Mouse (Mus musculus) myocyte (in vitro differentiated cells): ENCODE results near the gene Susd4.

Experiments used
- CEBPB ChIP-seq: IDR thresholded peaks from 2 replicates; pipeline ENCODE4 v1.6.1; 2011; ENCODE audit warnings: mild to moderate bottlenecking, moderate library complexity; ENCODE audit not compliant: poor library complexity, insufficient read depth, severe bottlenecking
- E2F4 ChIP-seq: IDR thresholded peaks from one replicate; pipeline ENCODE4 v1.6.1; 2011; ENCODE audit warnings: mild to moderate bottlenecking, control low read depth, moderate library complexity; ENCODE audit not compliant: insufficient read depth
- MYOG ChIP-seq, 3 experiments: IDR thresholded peaks; one replicate each; pipeline ENCODE4 v1.6.1; 2011; ENCODE audit warnings: control low read depth in 2 of 3, low read depth in 2 of 3, mild to moderate bottlenecking in 2 of 3; ENCODE audit not compliant: insufficient read length in 2 of 3, control insufficient read depth in 1 of 3, insufficient read depth in 1 of 3
- POLR2A ChIP-seq: IDR thresholded peaks from one replicate; pipeline ENCODE4 v1.6.1; 2011; ENCODE audit warnings: low read depth, mild to moderate bottlenecking, control low read depth, moderate library complexity; ENCODE audit not compliant: insufficient read length
- SRF ChIP-seq: IDR thresholded peaks from one replicate; pipeline ENCODE4 v1.6.1; 2011; ENCODE audit warnings: low read depth; ENCODE audit not compliant: control insufficient read depth, insufficient read length
- USF1 ChIP-seq: IDR thresholded peaks from one replicate; pipeline ENCODE4 v1.6.1; 2011; ENCODE audit warnings: low read depth, mild to moderate bottlenecking, control low read depth, moderate library complexity

GRCm38 (mm10) chr1:182778225-182778624 is 14.6 kb downstream of the Susd4 start:
- TF ChIP-seq POLR2A (no peak), E2F4 (no peak), USF1 (no peak), MYOG (IDR thresholded peaks at IDR 0.05; ENCODE audit: control insufficient read depth in 1 of 3, insufficient read depth in 1 of 3, insufficient read length in 2 of 3, low read depth in 2 of 3) (no peak), SRF (no peak), CEBPB (no peak)
